Mouse (Mus musculus) kidney, postnatal 25 days (tissue): ENCODE measurements at regions not wholly inside any gene's neighbourhood (a gene's known extent, or its start where the extent isn't known, plus 50 kb on each side); places are given as distances from the start of the nearest gene placed in this dataset.
A peak's percentile ranks its signal among the peaks of the same experiment; 100 is the strongest.

Experiments used
- DNase-seq, 2 experiments: peaks; one replicate each; pipeline ENCODE4 v3.0.0; 2021; ENCODE audit warnings: mixed read lengths in 2 of 2

- no peak for DNase-seq
Observed at GRCm38 (mm10) chr5:75472484-75472883, 102.2 kb upstream of the Kit start.

GRCm38 (mm10) chr5:75475414-75475813 is 99.3 kb upstream of the Kit start:
- no peak for DNase-seq

GRCm38 (mm10) chr5:75478499-75478898 is 96.2 kb upstream of the Kit start:
- DNase-seq, result no peak

- no peak for DNase-seq
Observed at GRCm38 (mm10) chr5:75479149-75479548, 95.6 kb upstream of the Kit start.

GRCm38 (mm10) chr5:75481595-75481994 is 93.1 kb upstream of the Kit start:
- no peak for DNase-seq

- DNase-seq, result no peak
Observed at GRCm38 (mm10) chr5:75484330-75484729, 90.4 kb upstream of the Kit start.

GRCm38 (mm10) chr5:75490806-75491205 is 83.9 kb upstream of the Kit start:
- DNase-seq, result peak; percentile 3 to 42

- DNase-seq, result no peak
Observed at GRCm38 (mm10) chr5:75494143-75494542, 80.6 kb upstream of the Kit start.

- DNase-seq, result no peak
Observed at GRCm38 (mm10) chr5:75499053-75499452, 75.7 kb upstream of the Kit start.

GRCm38 (mm10) chr5:75499695-75500094 is 75.0 kb upstream of the Kit start:
- no peak for DNase-seq

- no peak for DNase-seq
Observed at GRCm38 (mm10) chr5:75500654-75501416, 73.9 kb upstream of the Kit start.

GRCm38 (mm10) chr5:75503673-75504072 is 71.0 kb upstream of the Kit start:
- no peak for DNase-seq

- DNase-seq, result no peak
Observed at GRCm38 (mm10) chr5:75512521-75513422, 61.9 kb upstream of the Kit start.

- no peak for DNase-seq
Observed at GRCm38 (mm10) chr5:75518213-75518612, 56.5 kb upstream of the Kit start.

- DNase-seq, result no peak
Observed at GRCm38 (mm10) chr5:75523041-75523678, 51.6 kb upstream of the Kit start.
